Mouse (Mus musculus) embryonic facial prominence, embryonic 13.5 days (tissue): ENCODE measurements at regions not wholly inside any gene's neighbourhood (a gene's known extent, or its start where the extent isn't known, plus 50 kb on each side); places are given as distances from the start of the nearest gene placed in this dataset.

Experiments used
- ATAC-seq: fragments of 200-750 bp; cut with Nextera tagmentation; 2 replicates; pipeline ENCODE4 v1.8.0; 2017; ENCODE audit warnings: low read depth; ENCODE audit not compliant: insufficient number of reproducible peaks, insufficient read depth, low FRiP score, low TSS enrichment
- H3K27ac ChIP-seq: fragments of 300-500 bp; sonication (generic); 2 replicates; pipeline ENCODE4 v1.5.1; 2015; ENCODE audit warnings: moderate library complexity, mild to moderate bottlenecking, inconsistent platforms
- H3K27me3 ChIP-seq: fragments of 300-500 bp; sonication (generic); 2 replicates; pipeline ENCODE4 v1.6.1; 2015; ENCODE audit warnings: mild to moderate bottlenecking, inconsistent platforms
- H3K36me3 ChIP-seq: fragments of 300-500 bp; sonication (generic); 2 replicates; pipeline ENCODE4 v1.6.1; 2015; ENCODE audit warnings: mild to moderate bottlenecking, inconsistent platforms
- H3K4me1 ChIP-seq: fragments of 300-500 bp; sonication (generic); 2 replicates; pipeline ENCODE4 v1.6.1; 2015; ENCODE audit warnings: inconsistent platforms
- H3K4me2 ChIP-seq: fragments of 300-500 bp; sonication (generic); 2 replicates; pipeline ENCODE4 v1.6.1; 2015; ENCODE audit warnings: moderate library complexity, mild to moderate bottlenecking, inconsistent platforms
- H3K4me3 ChIP-seq: fragments of 300-500 bp; sonication (generic); 2 replicates; pipeline ENCODE4 v1.5.1; 2015; ENCODE audit warnings: mild to moderate bottlenecking, inconsistent platforms
- H3K9ac ChIP-seq: fragments of 300-500 bp; sonication (generic); 2 replicates; pipeline ENCODE4 v1.6.1; 2015; ENCODE audit warnings: mild to moderate bottlenecking, inconsistent platforms
- H3K9me3 ChIP-seq: fragments of 300-500 bp; sonication (generic); 2 replicates; pipeline ENCODE4 v1.6.1; 2016; ENCODE audit warnings: inconsistent platforms
- WGBS: fragments of 180-500 bp; shearing (Covaris S2); methylation state at CpG from one replicate; pipeline ENCODE4 v1.1.7; 2015; ENCODE audit warnings: mixed read lengths; 5-methylcytosine and 5-hydroxymethylcytosine counted together

- no peaks in the 10 kb centered on the region for H3K27me3 ChIP-seq
- ATAC-seq, result no peak
- no peak overlapping the region for H3K4me3 ChIP-seq
- H3K4me1 ChIP-seq, result no peaks in the 10 kb centered on the region
- no peak overlapping the region for H3K27ac ChIP-seq
- no peak overlapping the region for H3K9ac ChIP-seq
- H3K9me3 ChIP-seq, result no peaks in the 10 kb centered on the region
- no peaks in the 10 kb centered on the region for H3K36me3 ChIP-seq
- H3K4me2 ChIP-seq, result no peak overlapping the region
- 78% methylated on average over 2 of the region's 2 CpGs for WGBS
Measured at GRCm38 (mm10) chr16:46619871-46620270, 121.5 kb upstream of the Nectin3 start.

GRCm38 (mm10) chr16:46617544-46618335 lies 119.4 kb upstream of the Nectin3 start:
- WGBS, result 59% methylated on average over 13 of the region's 13 CpGs

GRCm38 (mm10) chr16:46616606-46617005 lies 118.3 kb upstream of the Nectin3 start:
- ATAC-seq, result no peak
- H3K9me3 ChIP-seq, result no peaks in the 10 kb centered on the region
- H3K36me3 ChIP-seq, result no peaks in the 10 kb centered on the region
- no peak overlapping the region for H3K27ac ChIP-seq
- no peaks in the 10 kb centered on the region for H3K4me1 ChIP-seq
- no peak overlapping the region for H3K4me3 ChIP-seq
- no peak overlapping the region for H3K4me2 ChIP-seq
- no peaks in the 10 kb centered on the region for H3K27me3 ChIP-seq
- H3K9ac ChIP-seq, result no peak overlapping the region

More at GRCm38 (mm10) chr16:46617544-46618335, 119.4 kb upstream of the Nectin3 start:
- H3K9ac ChIP-seq, result no peak overlapping the region
- H3K27ac ChIP-seq, result no peak overlapping the region
- no peak overlapping the region for H3K4me3 ChIP-seq
- no peaks in the 10 kb centered on the region for H3K9me3 ChIP-seq
- H3K36me3 ChIP-seq, result no peaks in the 10 kb centered on the region
- H3K4me1 ChIP-seq, result no peaks in the 10 kb centered on the region
- no peak overlapping the region for H3K4me2 ChIP-seq
- no peaks in the 10 kb centered on the region for H3K27me3 ChIP-seq
- ATAC-seq, result peak; percentile 52; the same call in 1 of the 2 replicates

- H3K9me3 ChIP-seq, result no peaks in the 10 kb centered on the region
- H3K4me3 ChIP-seq, result no peak overlapping the region
- H3K9ac ChIP-seq, result no peak overlapping the region
- H3K4me2 ChIP-seq, result no peak overlapping the region
- no peaks in the 10 kb centered on the region for H3K27me3 ChIP-seq
- 68% methylated on average over 5 of the region's 5 CpGs for WGBS
- no peaks in the 10 kb centered on the region for H3K4me1 ChIP-seq
- H3K27ac ChIP-seq, result no peak overlapping the region
- ATAC-seq, result no peak
- no peaks in the 10 kb centered on the region for H3K36me3 ChIP-seq
Measured at GRCm38 (mm10) chr16:46613062-46613818, 114.9 kb upstream of the Nectin3 start.

GRCm38 (mm10) chr16:46605879-46606203 lies 107.5 kb upstream of the Nectin3 start:
- Histone ChIP-seq H3K9ac (no peak overlapping the region), H3K36me3 (no peaks in the 10 kb centered on the region), H3K27ac (no peak overlapping the region), H3K4me3 (no peak overlapping the region), H3K9me3 (no peaks in the 10 kb centered on the region), H3K4me2 (no peak overlapping the region), H3K27me3 (no peaks in the 10 kb centered on the region), H3K4me1 (no peaks in the 10 kb centered on the region)
- ATAC-seq, result no peak

GRCm38 (mm10) chr16:46605001-46605878 lies 106.9 kb upstream of the Nectin3 start:
- no peak for ATAC-seq
- Histone ChIP-seq H3K9ac (no peak overlapping the region), H3K27ac (no peak overlapping the region), H3K4me1 (no peaks in the 10 kb centered on the region), H3K27me3 (no peaks in the 10 kb centered on the region), H3K9me3 (no peaks in the 10 kb centered on the region), H3K4me2 (no peak overlapping the region), H3K4me3 (no peak overlapping the region), H3K36me3 (no peaks in the 10 kb centered on the region)
- WGBS, result 62% methylated on average over 11 of the region's 11 CpGs

- no peak for ATAC-seq
- no peak overlapping the region for H3K4me2 ChIP-seq
- 15% methylated on average over 8 of the region's 8 CpGs for WGBS
Measured at GRCm38 (mm10) chr16:46592618-46593253, 94.4 kb upstream of the Nectin3 start.

GRCm38 (mm10) chr16:46587056-46587455 lies 88.7 kb upstream of the Nectin3 start:
- 63% methylated on average over 1 of the region's 1 CpGs for WGBS
- H3K4me2 ChIP-seq, result no peak overlapping the region
- no peak overlapping the region for H3K9ac ChIP-seq
- H3K4me3 ChIP-seq, result no peak overlapping the region
- no peaks in the 10 kb centered on the region for H3K9me3 ChIP-seq
- H3K27me3 ChIP-seq, result no peaks in the 10 kb centered on the region
- no peak overlapping the region for H3K27ac ChIP-seq
- H3K36me3 ChIP-seq, result no peaks in the 10 kb centered on the region
- ATAC-seq, result no peak
- H3K4me1 ChIP-seq, result no peaks in the 10 kb centered on the region

More at GRCm38 (mm10) chr16:46592618-46593253, 94.4 kb upstream of the Nectin3 start:
- H3K9me3 ChIP-seq, result no peaks in the 10 kb centered on the region
- H3K36me3 ChIP-seq, result no peaks in the 10 kb centered on the region
- no peaks in the 10 kb centered on the region for H3K27me3 ChIP-seq
- H3K4me1 ChIP-seq, result no peaks in the 10 kb centered on the region
- H3K27ac ChIP-seq, result no peak overlapping the region
- no peak overlapping the region for H3K4me3 ChIP-seq
- H3K9ac ChIP-seq, result no peak overlapping the region

GRCm38 (mm10) chr16:46584502-46584901 lies 86.2 kb upstream of the Nectin3 start:
- Histone ChIP-seq H3K27ac (no peak overlapping the region), H3K27me3 (no peaks in the 10 kb centered on the region), H3K9me3 (no peaks in the 10 kb centered on the region), H3K4me1 (no peaks in the 10 kb centered on the region), H3K9ac (no peak overlapping the region), H3K4me2 (no peak overlapping the region), H3K36me3 (no peaks in the 10 kb centered on the region), H3K4me3 (no peak overlapping the region)
- no peak for ATAC-seq

GRCm38 (mm10) chr16:46581115-46581514 lies 82.8 kb upstream of the Nectin3 start:
- Histone ChIP-seq H3K36me3 (no peaks in the 10 kb centered on the region), H3K4me3 (no peak overlapping the region), H3K9me3 (no peaks in the 10 kb centered on the region), H3K4me1 (no peaks in the 10 kb centered on the region), H3K9ac (no peak overlapping the region), H3K4me2 (no peak overlapping the region), H3K27me3 (no peaks in the 10 kb centered on the region), H3K27ac (no peak overlapping the region)
- WGBS, result 90% methylated on average over 10 of the region's 10 CpGs
- no peak for ATAC-seq

- H3K9ac ChIP-seq, result no peak overlapping the region
- H3K4me1 ChIP-seq, result no peaks in the 10 kb centered on the region
- no peaks in the 10 kb centered on the region for H3K36me3 ChIP-seq
- H3K9me3 ChIP-seq, result no peaks in the 10 kb centered on the region
- no peak overlapping the region for H3K4me2 ChIP-seq
- WGBS, result 82% methylated on average over 6 of the region's 6 CpGs
- H3K27ac ChIP-seq, result no peak overlapping the region
- no peak overlapping the region for H3K4me3 ChIP-seq
- ATAC-seq, result no peak
- H3K27me3 ChIP-seq, result no peaks in the 10 kb centered on the region
Measured at GRCm38 (mm10) chr16:46574221-46574620, 75.9 kb upstream of the Nectin3 start.
